Mouse (Mus musculus) layer of hippocampus, postnatal 25 days (tissue): ENCODE results near the gene Crot. TPM values are rescaled to one million over a fixed set of nuclear protein-coding genes. Genes with fewer than 3 reads are reported as not detected.

Experiments used
- total RNA-seq, 2 experiments: library from RNA; stranded (reverse); gene quantifications; 2 replicates each; pipeline ENCODE4 v1.2.3; 2021

Crot gene
- total RNA-seq, 2 experiments from 2014 or later, result 23.8 to 25.2 TPM

Other genes with a start within 250 kb of the Crot start
- gene Abcb1b, start 199.2 kb downstream of the Crot start, total RNA-seq, result 1 to 10 TPM; 3.7 to 4.4 TPM
- 1 to 10 TPM; 4.4 to 5.7 TPM for gene Abcb4, start 103.6 kb downstream of the Crot start, total RNA-seq
- 10 to 100 TPM in 1 of 2 experiments, 1 to 10 TPM in 1; 8.8 to 10.2 TPM for gene Tmem243, start 103.3 kb upstream of the Crot start, total RNA-seq
- gene Dmtf1, start 164.5 kb upstream of the Crot start, total RNA-seq, result 10 to 100 TPM; 47.0 to 49.8 TPM